Mouse (Mus musculus): Measurements from ENCODE around the gene Tmed2. TPM values are rescaled to one million over a fixed set of nuclear protein-coding genes. Genes with fewer than 3 reads are reported as not detected.
"Not testable (repeated sequence)": the region's sequence is repeated elsewhere in the genome, so short reads cannot be mapped to it uniquely, and the experiment has no call there.

Tmed2 gene
- polyA plus RNA-seq, 1 experiment from 2014 or later = 566 TPM

GRCm38 (mm10) chr5:124582515-124582914 lies 42.0 kb downstream of the Tmed2 start:
- Histone ChIP-seq H3K4me3 (replicated peaks) (no peak overlapping the region), H3K4me1 (peaks cover 22% of the 10 kb centered on the region), H3K36me3 (peaks cover 47% of the 10 kb centered on the region), H3K27ac (replicated peaks) (no peak overlapping the region), H3K4me2 (replicated peaks) (no peak overlapping the region), H3K9me3 (replicated peaks) (no peaks in the 10 kb centered on the region), H3K27me3 (no peaks in the 10 kb centered on the region), H3K9ac (no peak overlapping the region)
- ATAC-seq (ENCODE audit: insufficient number of reproducible peaks, low FRiP score, low TSS enrichment, low read depth) = no peak
- 83% methylated on average over 5 of the region's 5 CpGs for WGBS

GRCm38 (mm10) chr5:124592768-124593167 lies 52.3 kb downstream of the Tmed2 start:
- Histone ChIP-seq H3K4me3 (replicated peaks) (no peak overlapping the region), H3K9me3 (replicated peaks) (no peaks in the 10 kb centered on the region), H3K36me3 (peaks cover 84% of the 10 kb centered on the region), H3K4me2 (replicated peaks) (no peak overlapping the region), H3K27me3 (no peaks in the 10 kb centered on the region), H3K9ac (no peak overlapping the region), H3K4me1 (no peaks in the 10 kb centered on the region), H3K27ac (replicated peaks) (no peak overlapping the region)
- WGBS = 91% methylated on average over 3 of the region's 3 CpGs
- ATAC-seq (ENCODE audit: insufficient number of reproducible peaks, low FRiP score, low TSS enrichment, low read depth) = no peak

- H3K4me3 ChIP-seq (replicated peaks) = peak overlapping the region; percentile 86
- H3K27me3 ChIP-seq = no peaks in the 10 kb centered on the region
- H3K4me1 ChIP-seq = peaks cover 14% of the 10 kb centered on the region
- H3K9me3 ChIP-seq (replicated peaks) = no peaks in the 10 kb centered on the region
- 7% methylated on average over 30 of the region's 30 CpGs for WGBS
- ATAC-seq (ENCODE audit: insufficient number of reproducible peaks, low FRiP score, low TSS enrichment, low read depth) = peak; percentile 100
- H3K36me3 ChIP-seq = peaks cover 37% of the 10 kb centered on the region
- H3K27ac ChIP-seq (replicated peaks) = no peak overlapping the region; the same call in 1 of the 2 replicates
- peak overlapping the region; percentile 59 for H3K9ac ChIP-seq
- peak overlapping the region; percentile 91 for H3K4me2 ChIP-seq (replicated peaks)
Measured at GRCm38 (mm10) chr5:124598224-124599174, 58.0 kb downstream of the Tmed2 start.

- H3K9me3 ChIP-seq (replicated peaks); ATAC-seq (ENCODE audit: insufficient number of reproducible peaks, low FRiP score, low TSS enrichment, low read depth); H3K4me2 ChIP-seq (replicated peaks); H3K27ac ChIP-seq (replicated peaks); H3K27me3 ChIP-seq; H3K9ac ChIP-seq: not testable (repeated sequence)
- WGBS = 49% methylated on average over 8 of the region's 8 CpGs
- Histone ChIP-seq H3K4me1 (peaks cover 14% of the 10 kb centered on the region), H3K36me3 (peaks cover 24% of the 10 kb centered on the region), H3K4me3 (replicated peaks) (0 out of 2 replicates have a peak overlapping the region, but pooled peaks have one; percentile 86)
Measured at GRCm38 (mm10) chr5:124599726-124600125, 59.2 kb downstream of the Tmed2 start.

Other genes with a start within 250 kb of the Tmed2 start
- gene Mphosph9, start 212.7 kb upstream of the Tmed2 start, polyA plus RNA-seq (2015; fragmentation: Nextera tagmentation; extraction: Ambion mirVana) = 6.8 and 9.6 TPM in 2 replicates
- gene 2810006K23Rik, start 212.6 kb upstream of the Tmed2 start, polyA plus RNA-seq (2015; fragmentation: Nextera tagmentation; extraction: Ambion mirVana) = 16.9 and 17.8 TPM in 2 replicates
- gene Cdk2ap1, start 177.6 kb upstream of the Tmed2 start, polyA plus RNA-seq (2015; fragmentation: Nextera tagmentation; extraction: Ambion mirVana) = 48.7 and 66.6 TPM in 2 replicates
- 75.9 and 76.7 TPM in 2 replicates for gene Sbno1, start 114.7 kb upstream of the Tmed2 start, polyA plus RNA-seq (2015; fragmentation: Nextera tagmentation; extraction: Ambion mirVana)
- gene Kmt5a, start 100.8 kb upstream of the Tmed2 start, polyA plus RNA-seq (2015; fragmentation: Nextera tagmentation; extraction: Ambion mirVana) = 71.2 and 72.0 TPM in 2 replicates
- 38.0 and 40.2 TPM in 2 replicates for gene Rilpl2, start 62.3 kb upstream of the Tmed2 start, polyA plus RNA-seq (2015; fragmentation: Nextera tagmentation; extraction: Ambion mirVana)
- 26.3 and 26.5 TPM in 2 replicates for gene Snrnp35, start 57.6 kb upstream of the Tmed2 start, polyA plus RNA-seq (2015; fragmentation: Nextera tagmentation; extraction: Ambion mirVana)
- gene Rilpl1, start 9.3 kb upstream of the Tmed2 start, polyA plus RNA-seq (2015; fragmentation: Nextera tagmentation; extraction: Ambion mirVana) = 23.2 and 25.1 TPM in 2 replicates
- 14.9 and 17.7 TPM in 2 replicates for gene Ddx55, start 12.2 kb downstream of the Tmed2 start, polyA plus RNA-seq (2015; fragmentation: Nextera tagmentation; extraction: Ambion mirVana)
- gene Eif2b1, start 38.4 kb downstream of the Tmed2 start, polyA plus RNA-seq (2015; fragmentation: Nextera tagmentation; extraction: Ambion mirVana) = 66.4 and 72.3 TPM in 2 replicates
- 58.2 and 60.3 TPM in 2 replicates for gene Gtf2h3, start 38.4 kb downstream of the Tmed2 start, polyA plus RNA-seq (2015; fragmentation: Nextera tagmentation; extraction: Ambion mirVana)
- 41.9 and 45.3 TPM in 2 replicates for gene Atp6v0a2, start 87.9 kb downstream of the Tmed2 start, polyA plus RNA-seq (2015; fragmentation: Nextera tagmentation; extraction: Ambion mirVana)
- 0.50 and 0.94 TPM in 2 replicates for gene Dnah10, start 184.4 kb downstream of the Tmed2 start, polyA plus RNA-seq (2015; fragmentation: Nextera tagmentation; extraction: Ambion mirVana)